Mouse (Mus musculus): ENCODE data around the gene Lrwd1. TPM values are rescaled to one million over a fixed set of nuclear protein-coding genes. Genes with fewer than 3 reads are reported as not detected.

The Lrwd1 gene
- polyA plus RNA-seq, 1 experiment from 2014 or later, result 23.1 TPM

DNA sequence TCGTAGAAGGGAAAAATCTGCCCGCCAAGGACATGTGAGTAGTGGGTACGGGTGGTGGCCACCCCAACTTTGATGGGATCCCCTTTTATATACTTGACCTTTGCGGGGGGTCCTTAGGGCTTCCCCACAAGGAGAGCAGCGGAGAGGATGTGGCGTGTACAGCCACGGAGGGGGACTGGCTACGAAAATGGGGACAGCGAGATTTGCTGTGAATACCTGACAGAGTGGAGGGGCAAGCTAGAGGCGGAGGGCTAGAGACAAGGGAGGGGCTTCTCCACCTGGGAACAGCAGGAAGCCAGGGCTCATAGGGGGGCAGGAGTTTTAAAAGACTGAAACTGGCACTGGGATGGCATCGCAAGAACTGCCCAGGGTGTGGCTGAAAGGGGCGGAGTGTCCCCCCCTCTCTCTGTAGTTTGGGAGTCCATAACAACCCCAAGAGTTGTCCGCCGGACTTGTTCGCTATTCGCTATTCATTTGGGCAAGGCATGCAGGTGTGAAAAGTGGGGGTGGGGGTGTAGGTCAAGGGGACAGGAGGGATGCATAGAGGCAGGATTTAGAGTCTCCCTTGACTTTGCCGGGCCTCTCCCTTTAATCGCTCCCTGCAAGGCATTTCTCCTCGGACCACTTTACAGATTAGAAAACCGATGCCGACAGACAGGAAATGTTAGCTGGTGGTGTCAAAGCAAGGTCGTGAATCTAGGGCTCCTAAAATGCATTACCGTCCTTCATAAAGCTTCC is 51.6 kb downstream of the Lrwd1 start:
- Histone ChIP-seq H3K27me3 (ENCODE audit: insufficient read depth, low read length) (no peaks in the 10 kb centered on the region), H3K4me2 (ENCODE audit: low read length) (peak overlapping the region; percentile 98), H3K4me1 (replicated peaks; ENCODE audit: insufficient read depth, low read length) (no peaks in the 10 kb centered on the region), H3K4me3 (replicated peaks; ENCODE audit: low read depth, low read length) (peak overlapping the region; percentile 66), H3K36me3 (ENCODE audit: insufficient read depth, low read length) (no peaks in the 10 kb centered on the region), H3K9me3 (replicated peaks; ENCODE audit: low read length) (no peaks in the 10 kb centered on the region), H3K9ac (ENCODE audit: low read depth, low read length) (peak overlapping the region; percentile 55; the same call in 1 of the 2 replicates), H3K27ac (no peak overlapping the region)
- 3% methylated on average over 23 of the region's 23 CpGs for WGBS
- no peak for TF ChIP-seq CTCF (IDR thresholded peaks at IDR 0.05; ENCODE audit: low read depth)
- DNase-seq (ENCODE audit: low spot score) (peak; percentile 22), ATAC-seq (replicated peaks; ENCODE audit: low FRiP score, low read depth) (peak; percentile 19; the same call in 1 of the 2 replicates)

DNA sequence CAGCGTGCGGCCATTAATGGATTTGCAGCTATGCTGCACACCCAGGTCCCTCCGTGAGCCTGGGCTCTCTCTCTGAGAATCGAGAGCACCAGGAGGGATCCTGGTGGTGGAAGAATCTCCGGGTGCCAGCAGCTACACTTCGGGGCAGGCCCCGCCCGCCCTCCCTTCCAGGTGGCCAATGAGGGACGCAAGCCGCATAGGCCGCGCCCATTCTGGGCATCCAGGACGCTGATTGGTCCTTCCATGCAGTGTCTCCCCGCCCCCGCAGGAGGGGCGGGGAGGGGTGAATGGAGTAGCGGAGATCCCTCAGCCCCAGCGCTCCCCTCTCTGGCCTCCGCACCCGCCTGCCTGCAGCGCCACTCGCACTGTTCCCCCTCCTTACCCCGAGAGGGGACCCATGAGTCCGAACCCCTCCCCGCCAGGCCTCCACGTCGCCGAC is 52.2 kb downstream of the Lrwd1 start, which contains the start of gene Rasa4:
TSS of gene Rasa4 (plus strand) at position 248 of the 439 bp plus-strand sequence.
- Histone ChIP-seq H3K36me3 (ENCODE audit: insufficient read depth, low read length) (no peaks in the 10 kb centered on the region), H3K4me2 (ENCODE audit: low read length) (peak within 1 kb of the TSS; percentile 98), H3K4me1 (replicated peaks; ENCODE audit: insufficient read depth, low read length) (no peaks in the 10 kb centered on the region), H3K27me3 (ENCODE audit: insufficient read depth, low read length) (no peaks in the 10 kb centered on the region), H3K27ac (no peak within 1 kb of the TSS), H3K9ac (ENCODE audit: low read depth, low read length) (peak within 1 kb of the TSS; percentile 55; the same call in 1 of the 2 replicates), H3K9me3 (replicated peaks; ENCODE audit: low read length) (no peaks in the 10 kb centered on the region), H3K4me3 (replicated peaks; ENCODE audit: low read depth, low read length) (peak within 1 kb of the TSS; percentile 66)
- TF ChIP-seq CTCF (IDR thresholded peaks at IDR 0.05; ENCODE audit: low read depth), result no peak; the same call in 1 of the 2 replicates
- DNase-seq (ENCODE audit: low spot score) (peak; percentile 96), ATAC-seq (replicated peaks; ENCODE audit: low FRiP score, low read depth) (peak; percentile 92)
- WGBS, result under 1% methylated on average over 28 of the region's 28 CpGs

DNA sequence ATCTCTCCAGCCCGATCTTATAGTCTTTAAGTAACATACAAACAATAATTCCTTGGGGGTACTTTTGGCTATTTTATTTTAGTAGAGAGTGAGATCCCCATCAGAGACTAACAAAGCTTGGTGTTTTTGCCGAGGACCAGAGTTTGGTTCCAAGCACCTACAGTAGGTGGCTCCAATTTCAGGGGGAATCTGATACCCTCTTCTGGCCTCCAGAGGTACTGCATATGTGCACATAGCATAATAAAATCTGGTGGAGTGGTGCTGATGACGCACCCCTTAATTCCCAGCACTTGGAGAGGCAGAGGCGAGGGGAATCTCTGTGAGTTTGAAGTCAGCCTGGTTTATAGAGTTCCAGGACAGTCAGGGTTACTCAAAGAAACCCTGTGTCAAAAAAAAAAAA is 53.5 kb downstream of the Lrwd1 start:
- WGBS, result 85% methylated on average over 4 of the region's 4 CpGs
- peak; percentile 37; the same call in 1 of the 2 replicates for TF ChIP-seq CTCF (IDR thresholded peaks at IDR 0.05; ENCODE audit: low read depth)

DNA sequence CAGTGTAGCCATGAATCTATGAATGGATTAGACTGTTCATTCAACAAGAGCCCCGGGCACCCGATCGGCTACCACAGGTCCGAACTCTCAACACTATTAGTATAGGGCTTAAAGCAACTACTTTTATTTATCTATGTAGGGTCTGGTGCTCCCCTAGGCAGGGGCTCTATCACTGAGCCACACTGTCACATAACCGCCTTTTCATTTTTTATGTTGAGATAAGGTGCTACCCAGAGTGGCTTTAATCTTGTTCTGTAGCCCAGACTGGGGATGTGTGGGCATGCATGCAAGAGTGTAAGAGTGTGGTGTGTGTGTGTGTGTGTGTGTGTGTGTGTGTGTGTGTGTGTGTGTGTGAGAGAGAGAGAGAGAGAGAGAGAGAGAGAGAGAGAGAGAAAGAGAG is 57.7 kb downstream of the Lrwd1 start:
- DNase-seq (ENCODE audit: low spot score) (no peak), ATAC-seq (replicated peaks; ENCODE audit: low FRiP score, low read depth) (no peak)
- WGBS, result 95% methylated on average over 5 of the region's 5 CpGs
- Histone ChIP-seq H3K4me2 (ENCODE audit: low read length) (no peak overlapping the region), H3K27me3 (ENCODE audit: insufficient read depth, low read length) (no peaks in the 10 kb centered on the region), H3K4me3 (replicated peaks; ENCODE audit: low read depth, low read length) (no peak overlapping the region), H3K36me3 (ENCODE audit: insufficient read depth, low read length) (no peaks in the 10 kb centered on the region), H3K9ac (ENCODE audit: low read depth, low read length) (no peak overlapping the region), H3K4me1 (replicated peaks; ENCODE audit: insufficient read depth, low read length) (no peaks in the 10 kb centered on the region; the same call in none of the 2 replicates), H3K9me3 (replicated peaks; ENCODE audit: low read length) (no peaks in the 10 kb centered on the region), H3K27ac (no peak overlapping the region)
- no peak for TF ChIP-seq CTCF (IDR thresholded peaks at IDR 0.05; ENCODE audit: low read depth)

More for the DNA sequence above, 53.5 kb downstream of the Lrwd1 start:
- Histone ChIP-seq H3K27ac (no peak overlapping the region), H3K27me3 (ENCODE audit: insufficient read depth, low read length) (no peaks in the 10 kb centered on the region), H3K9ac (ENCODE audit: low read depth, low read length) (no peak overlapping the region), H3K36me3 (ENCODE audit: insufficient read depth, low read length) (no peaks in the 10 kb centered on the region), H3K4me1 (replicated peaks; ENCODE audit: insufficient read depth, low read length) (no peaks in the 10 kb centered on the region; the same call in 1 of the 2 replicates), H3K4me2 (ENCODE audit: low read length) (no peak overlapping the region), H3K4me3 (replicated peaks; ENCODE audit: low read depth, low read length) (no peak overlapping the region), H3K9me3 (replicated peaks; ENCODE audit: low read length) (no peaks in the 10 kb centered on the region)
- DNase-seq (ENCODE audit: low spot score) (no peak), ATAC-seq (replicated peaks; ENCODE audit: low FRiP score, low read depth) (no peak)

DNA sequence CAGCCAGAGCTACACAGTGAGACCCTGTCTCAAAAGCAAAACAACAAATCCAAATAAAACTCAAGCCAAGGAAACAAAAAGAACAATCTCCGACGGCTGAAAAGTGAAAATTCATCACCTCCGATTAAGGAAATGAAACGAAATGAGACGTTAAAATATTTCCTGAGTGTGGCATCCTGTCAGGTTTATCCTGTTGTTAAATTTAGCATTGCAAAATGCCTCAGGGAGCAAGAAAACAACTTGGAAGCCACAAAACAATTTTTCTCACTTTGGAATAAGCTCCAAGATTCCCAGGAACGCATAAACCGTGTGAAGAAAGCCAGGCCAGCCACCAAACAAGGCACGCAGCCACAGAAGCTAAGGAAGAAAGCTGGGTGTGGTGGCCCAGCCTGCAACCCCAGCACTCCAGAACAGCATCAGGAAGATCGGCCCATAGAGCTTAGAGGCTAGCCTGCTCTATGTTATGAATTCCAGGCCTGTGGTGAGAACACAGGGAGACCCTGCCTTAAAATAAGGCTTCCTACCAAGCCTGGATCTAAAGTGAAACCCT is 58.8 kb downstream of the Lrwd1 start:
- Histone ChIP-seq H3K9ac (ENCODE audit: low read depth, low read length) (no peak overlapping the region), H3K4me1 (replicated peaks; ENCODE audit: insufficient read depth, low read length) (no peaks in the 10 kb centered on the region; the same call in none of the 2 replicates), H3K36me3 (ENCODE audit: insufficient read depth, low read length) (no peaks in the 10 kb centered on the region), H3K4me2 (ENCODE audit: low read length) (no peak overlapping the region), H3K27ac (peak overlapping the region; percentile 72), H3K27me3 (ENCODE audit: insufficient read depth, low read length) (no peaks in the 10 kb centered on the region), H3K9me3 (replicated peaks; ENCODE audit: low read length) (no peaks in the 10 kb centered on the region), H3K4me3 (replicated peaks; ENCODE audit: low read depth, low read length) (no peak overlapping the region)
- WGBS, result 61% methylated on average over 9 of the region's 9 CpGs
- ATAC-seq (replicated peaks; ENCODE audit: low FRiP score, low read depth) (no peak), DNase-seq (ENCODE audit: low spot score) (peak; percentile 41)
- TF ChIP-seq CTCF (IDR thresholded peaks at IDR 0.05; ENCODE audit: low read depth), result no peak

DNA sequence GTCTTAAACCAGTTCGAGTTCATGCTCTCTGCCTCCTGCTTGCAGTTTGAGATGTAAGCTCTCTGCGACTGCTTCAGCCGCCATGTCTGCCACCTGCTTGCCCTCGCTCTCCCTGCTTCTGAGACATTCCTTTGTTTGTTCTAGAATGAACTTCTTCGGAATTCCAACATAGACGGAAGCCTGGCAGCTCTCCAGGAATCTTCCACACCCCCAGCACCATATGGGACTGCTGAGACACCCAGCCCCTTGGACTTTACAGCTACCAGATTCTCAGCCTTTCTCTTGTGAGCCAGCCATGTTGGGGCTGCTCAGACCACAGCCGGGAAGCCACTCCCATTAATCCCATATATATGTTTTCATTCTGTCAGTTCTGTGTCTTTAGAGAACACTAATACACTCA is 59.6 kb downstream of the Lrwd1 start:
- Histone ChIP-seq H3K27me3 (ENCODE audit: insufficient read depth, low read length) (no peaks in the 10 kb centered on the region), H3K4me3 (replicated peaks; ENCODE audit: low read depth, low read length) (no peak overlapping the region), H3K9ac (ENCODE audit: low read depth, low read length) (no peak overlapping the region), H3K4me1 (replicated peaks; ENCODE audit: insufficient read depth, low read length) (no peaks in the 10 kb centered on the region; the same call in none of the 2 replicates), H3K27ac (peak overlapping the region; percentile 72), H3K36me3 (ENCODE audit: insufficient read depth, low read length) (no peaks in the 10 kb centered on the region), H3K4me2 (ENCODE audit: low read length) (peak overlapping the region; percentile 16; the same call in 1 of the 2 replicates), H3K9me3 (replicated peaks; ENCODE audit: low read length) (no peaks in the 10 kb centered on the region)
- no peak for TF ChIP-seq CTCF (IDR thresholded peaks at IDR 0.05; ENCODE audit: low read depth)
- 33% methylated on average over 7 of the region's 7 CpGs for WGBS
- ATAC-seq (replicated peaks; ENCODE audit: low FRiP score, low read depth), result no peak; the same call in 1 of the 2 replicates
- peak; percentile 63 for DNase-seq (ENCODE audit: low spot score)
